Mouse (Mus musculus) frontal cortex, adult 2 months (tissue): ENCODE results near the gene Otof. TPM values are rescaled to one million over a fixed set of nuclear protein-coding genes. Genes with fewer than 3 reads are reported as not detected.

Source experiments
- DNase-seq, 2 experiments: peaks; one replicate each; pipeline ENCODE4 v3.0.0; 2022; ENCODE audit warnings: low spot score in 1 of 2; ENCODE audit errors: extremely low spot score in 1 of 2
- polyA plus RNA-seq: library from polyadenylated mRNA; depleted of rRNA; stranded (reverse); fragments of >200 nt; gene quantifications from 2 replicates; pipeline ENCODE4 v1.2.3, GENCODE M21; 2012; rRNA removed

Gene Otof
- polyA plus RNA-seq: 12.0 and 12.6 TPM in 2 replicates

GRCm38 (mm10) chr5:30461821-30462220 is at the start of gene Otof:
Gene Otof, minus strand, starts transcription at chr5:30461932.
- DNase-seq: peak; percentile 35 to 74

DNA sequence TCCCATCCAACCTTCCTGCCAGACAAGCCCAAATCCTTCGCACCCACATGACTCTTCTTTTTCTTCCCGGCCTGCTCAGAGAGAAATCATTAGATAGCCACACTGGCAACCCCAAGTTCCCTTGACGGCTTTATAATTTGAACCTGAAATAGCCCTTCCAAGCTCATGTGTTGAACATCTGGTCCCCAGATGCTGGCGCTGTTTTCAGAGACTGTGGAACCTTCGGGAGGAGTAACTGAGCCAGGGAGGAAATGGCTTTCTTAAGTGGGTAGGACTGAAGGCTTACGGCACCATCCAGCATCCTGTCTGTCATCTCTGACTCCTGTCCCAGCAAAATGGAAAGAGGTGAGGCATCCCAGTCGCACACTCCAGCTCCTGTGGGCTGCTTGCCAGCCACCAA is 35.6 kb upstream of the Otof start:
- no peak for DNase-seq

DNA sequence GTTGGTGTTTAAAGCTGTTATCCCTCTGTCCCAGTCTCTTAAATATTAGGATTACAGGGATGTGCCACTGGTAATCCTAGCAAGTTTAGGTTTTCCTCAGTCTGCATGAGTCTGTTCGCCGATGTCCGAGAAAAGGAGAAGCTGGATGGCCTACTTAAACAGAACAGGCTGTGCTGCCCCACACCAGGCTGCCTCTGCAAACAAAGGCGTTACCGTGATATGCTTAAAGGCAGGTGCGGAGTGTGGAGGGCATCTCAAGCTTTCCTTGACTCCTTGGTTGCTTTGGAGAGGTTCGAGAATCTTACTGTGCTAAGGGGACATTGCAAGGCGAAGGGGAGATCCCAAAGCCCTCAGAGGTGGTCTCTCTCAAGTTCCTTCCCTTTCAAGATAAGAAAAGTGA is 35.1 kb upstream of the Otof start:
- DNase-seq: no peak

- no peak for DNase-seq
These were observed 33.6 kb upstream of the Otof start for GRCm38 (mm10) chr5:30495288-30495687.

- DNase-seq: no peak
These were observed 32.9 kb upstream of the Otof start for GRCm38 (mm10) chr5:30494606-30495005.

- DNase-seq: no peak
These were observed 32.0 kb upstream of the Otof start for GRCm38 (mm10) chr5:30493723-30494122.

GRCm38 (mm10) chr5:30490845-30491244 is 29.1 kb upstream of the Otof start:
- no peak for DNase-seq

- DNase-seq: no peak
These were observed 28.5 kb upstream of the Otof start for GRCm38 (mm10) chr5:30490215-30490614.

DNA sequence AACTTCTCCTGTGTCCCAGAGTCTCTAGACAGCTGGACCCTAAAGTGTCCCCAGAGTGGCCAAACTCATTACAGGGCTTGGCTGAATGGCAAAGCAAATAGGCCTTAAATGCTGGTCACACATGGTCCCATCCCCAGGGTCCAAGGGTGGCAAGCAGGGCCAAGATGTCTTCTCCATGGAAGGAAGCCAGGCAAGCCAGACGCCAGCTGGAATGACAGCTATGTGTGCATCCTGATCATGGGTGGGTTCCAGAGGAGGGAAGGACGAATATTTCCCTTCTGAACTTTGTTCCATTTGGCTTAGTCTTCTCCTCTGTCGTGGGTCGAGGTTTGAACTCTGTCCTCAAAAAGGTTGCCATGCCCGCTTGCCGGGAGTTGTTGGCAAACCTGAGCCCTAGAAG is 23.4 kb upstream of the Otof start:
- DNase-seq: no peak

DNA sequence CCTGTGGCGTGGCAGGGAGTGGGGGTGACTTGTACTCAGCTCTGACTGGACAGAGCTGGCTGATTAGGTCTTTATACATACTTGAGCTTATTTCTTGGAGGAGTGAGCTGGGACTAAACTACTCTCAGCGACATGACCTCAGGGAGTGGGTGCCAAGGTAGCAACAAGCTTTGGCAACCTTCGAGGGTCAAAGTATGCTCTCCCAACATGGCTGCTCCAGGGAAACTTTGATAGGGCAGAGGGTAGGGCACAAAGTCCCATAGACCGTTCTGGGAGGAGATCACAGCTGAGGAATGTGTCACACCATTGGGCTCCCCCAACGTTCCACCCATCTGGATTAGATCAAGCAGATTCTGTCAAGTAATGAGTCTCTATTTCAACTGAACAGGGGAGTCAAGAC is 22.9 kb upstream of the Otof start:
- DNase-seq: no peak

GRCm38 (mm10) chr5:30483533-30483932 is 21.8 kb upstream of the Otof start:
- DNase-seq: no peak

- peak in 1 of 2 experiments; percentile 85 for DNase-seq
These were observed 20.6 kb upstream of the Otof start for GRCm38 (mm10) chr5:30482319-30482718.

DNA sequence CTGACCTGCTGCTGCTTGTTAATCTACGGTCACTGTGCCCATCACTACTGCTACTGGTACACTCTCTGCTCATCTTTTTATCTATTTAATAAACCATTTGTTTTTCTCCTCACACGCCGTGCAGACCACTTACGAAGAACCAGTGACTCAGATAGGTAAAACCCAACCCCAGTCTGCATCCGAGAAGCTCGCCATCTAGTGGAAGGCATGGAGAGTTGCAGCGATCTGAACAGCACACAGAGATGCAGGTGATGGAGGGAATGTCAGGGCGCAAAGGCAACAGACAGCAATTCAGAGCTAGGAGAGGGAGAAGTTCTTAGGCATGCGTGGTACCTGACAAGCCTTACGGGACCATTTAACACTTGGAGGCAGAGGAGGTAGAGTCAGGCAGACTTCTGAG is 14.8 kb upstream of the Otof start:
- peak in 1 of 2 experiments; percentile 67 for DNase-seq

DNA sequence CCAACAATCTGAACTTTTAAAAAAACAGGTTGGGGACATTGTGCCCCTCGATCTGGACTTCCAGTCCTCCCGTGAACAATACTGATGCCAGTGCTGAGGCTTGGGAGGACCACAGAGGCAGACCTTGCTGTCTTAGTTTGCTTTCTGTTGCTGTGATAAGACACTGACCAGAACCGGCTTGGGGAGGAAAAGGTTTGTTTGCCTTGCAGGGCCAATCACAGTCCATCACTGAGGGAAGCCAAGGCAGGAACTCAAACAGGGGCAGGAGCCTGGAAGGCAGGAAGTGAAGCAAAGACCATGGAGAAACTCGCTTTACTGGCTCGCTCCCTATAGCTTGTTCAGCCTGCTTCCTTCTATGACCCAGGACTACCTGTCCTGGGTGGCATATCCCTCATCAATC is 10.4 kb upstream of the Otof start:
- no peak for DNase-seq

- no peak for DNase-seq
These were observed 8.7 kb upstream of the Otof start for GRCm38 (mm10) chr5:30470454-30470853.

DNA sequence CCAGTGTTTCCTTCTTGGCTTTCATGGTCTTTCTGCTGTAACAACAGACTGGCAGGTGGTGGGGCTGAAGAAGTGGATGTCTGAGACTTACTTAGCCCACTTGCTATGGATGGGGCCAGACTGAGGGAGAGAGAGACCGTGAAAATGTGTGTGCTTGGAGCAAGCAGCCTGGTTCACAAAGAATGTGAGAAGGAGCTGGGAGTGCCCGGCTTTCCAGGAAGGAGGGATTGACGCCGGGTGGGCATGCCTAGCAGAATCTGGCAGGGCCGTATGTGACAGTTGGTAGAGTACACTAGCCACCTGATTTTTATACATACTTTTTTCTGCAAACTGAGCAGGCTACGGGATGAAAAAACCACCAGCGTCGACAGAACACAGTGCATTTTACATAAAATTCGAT is 4.6 kb upstream of the Otof start:
- DNase-seq: no peak

GRCm38 (mm10) chr5:30465861-30466260 is 4.1 kb upstream of the Otof start, which contains the start of gene 1700001C02Rik:
Gene 1700001C02Rik, plus strand, starts transcription at chr5:30466047.
- DNase-seq: no peak

GRCm38 (mm10) chr5:30460155-30460554 is 1.6 kb downstream of the Otof start:
- DNase-seq: no peak

DNA sequence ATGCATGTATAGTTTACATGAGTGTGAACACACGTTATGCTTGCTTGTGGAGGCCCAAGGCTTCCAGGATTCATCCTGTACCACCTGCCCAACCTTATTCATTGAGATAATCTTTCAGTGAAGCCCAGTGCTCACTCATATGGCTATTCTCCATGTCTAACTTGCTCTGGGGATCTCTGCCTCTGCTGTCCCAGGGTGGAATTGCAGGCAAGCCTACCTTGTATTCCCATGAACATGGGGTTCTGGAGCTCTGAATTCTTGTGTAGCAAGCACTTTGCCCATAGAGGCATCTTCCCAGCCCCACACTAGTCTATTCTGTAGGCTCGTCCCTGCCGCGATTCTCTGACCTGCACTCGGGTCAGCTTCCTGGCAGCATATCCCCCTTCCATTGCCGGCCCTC is 5.7 kb downstream of the Otof start:
- DNase-seq: peak in 1 of 2 experiments; percentile 60

DNA sequence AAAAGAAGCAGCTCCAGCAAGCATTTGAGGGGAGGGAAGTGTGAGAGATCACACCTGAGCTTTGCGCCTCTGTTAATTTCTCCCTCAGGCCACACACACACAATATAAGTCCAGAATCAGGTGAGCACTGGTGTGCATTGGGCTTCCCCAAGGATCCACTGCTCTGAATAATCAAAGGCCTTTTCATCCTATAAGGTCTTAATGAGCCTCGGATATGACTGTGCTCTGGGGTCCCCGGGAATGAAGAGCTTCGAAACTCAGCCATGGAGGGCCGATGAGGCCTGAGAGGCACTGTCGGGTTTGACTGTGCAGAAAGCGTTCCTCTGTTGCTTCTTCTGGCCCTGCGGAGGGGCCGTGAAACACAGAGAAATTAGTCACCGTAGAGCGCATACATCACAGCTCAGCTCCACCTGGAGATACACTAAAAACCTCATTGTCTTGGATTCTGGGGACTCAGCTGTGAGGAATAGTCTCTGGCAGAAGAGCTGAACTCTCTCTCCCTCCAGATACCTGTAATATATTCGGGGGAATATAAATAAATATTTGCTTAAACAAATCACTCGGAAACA is 17.3 kb downstream of the Otof start:
- DNase-seq: no peak

DNA sequence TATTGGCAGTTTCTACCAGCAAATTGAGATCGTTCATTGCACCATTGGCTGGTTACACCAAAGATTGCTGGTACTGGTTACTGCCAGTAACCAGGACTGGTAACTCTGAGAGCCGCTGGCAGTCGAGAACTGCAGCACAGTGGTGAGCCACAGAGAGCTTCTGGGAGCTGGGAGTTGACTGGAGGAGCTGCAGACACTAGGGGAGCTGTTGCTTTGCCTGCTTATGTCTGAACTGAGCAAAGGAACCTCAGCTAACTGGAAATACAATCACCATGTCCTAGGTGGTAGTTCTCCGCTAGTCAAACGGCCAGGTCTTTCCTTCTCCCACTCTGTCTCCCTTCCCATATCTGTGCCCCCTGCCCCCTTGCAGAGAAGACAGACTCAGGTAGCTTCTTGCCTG is 19.5 kb downstream of the Otof start:
- peak in 1 of 2 experiments; percentile 36 for DNase-seq

GRCm38 (mm10) chr5:30440308-30440906 is 21.3 kb downstream of the Otof start:
- no peak for DNase-seq

GRCm38 (mm10) chr5:30438931-30439330 is 22.8 kb downstream of the Otof start:
- no peak for DNase-seq
